Mouse (Mus musculus): ENCODE data around the gene Scarf1. TPM values are rescaled to one million over a fixed set of nuclear protein-coding genes. Genes with fewer than 3 reads are reported as not detected.

Scarf1 gene
- polyA plus RNA-seq, 1 experiment from 2014 or later: 16.3 TPM

DNA sequence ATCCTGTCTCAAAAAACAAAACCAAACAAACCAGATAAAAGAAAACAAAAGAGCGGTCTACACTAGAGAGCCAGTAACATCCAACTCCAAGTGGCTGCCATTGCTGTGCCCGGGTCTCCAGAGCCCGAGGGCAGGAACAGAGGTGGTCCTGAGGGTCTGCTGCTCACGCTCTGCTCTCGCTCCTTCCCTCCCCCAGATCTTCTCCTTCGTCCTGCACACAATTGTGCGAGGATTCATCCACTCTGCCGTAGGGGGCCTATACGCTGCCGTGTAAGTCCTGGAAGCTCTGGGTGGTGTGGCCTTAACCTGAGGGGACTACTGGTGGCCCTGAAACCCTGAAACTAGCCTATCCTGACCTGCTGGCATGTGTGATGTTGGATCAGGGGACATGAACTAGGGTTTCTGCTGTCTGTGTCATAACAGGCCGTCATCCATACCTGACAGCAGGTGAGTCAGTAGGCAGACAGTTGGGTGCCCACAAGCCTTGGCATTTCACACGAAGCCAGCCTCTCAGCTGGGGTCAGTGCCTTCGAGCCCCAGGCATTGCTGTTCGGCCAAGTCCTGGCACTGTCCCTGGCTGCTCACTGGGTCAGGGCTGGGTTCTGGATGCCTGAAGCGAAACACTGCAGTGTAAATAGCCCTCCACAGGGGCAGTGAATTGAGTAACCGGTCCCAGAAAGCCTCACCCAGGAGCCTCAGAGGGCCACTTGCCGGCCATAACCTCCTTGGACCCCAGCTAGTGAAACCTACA is 57.2 kb downstream of the Scarf1 start:
- Histone ChIP-seq H3K9me3 (no peaks in the 10 kb centered on the region), H3K36me3 (no peaks in the 10 kb centered on the region), H3K4me3 (no peak overlapping the region), H3K4me2 (no peak overlapping the region), H3K27me3 (no peaks in the 10 kb centered on the region), H3K9ac (no peak overlapping the region), H3K27ac (no peak overlapping the region), H3K4me1 (peaks cover 41% of the 10 kb centered on the region)
- 88% methylated on average over 17 of the region's 17 CpGs for WGBS
- no peak for ATAC-seq (ENCODE audit: borderline replicate concordance, extremely low read depth, low FRiP score, low TSS enrichment)

DNA sequence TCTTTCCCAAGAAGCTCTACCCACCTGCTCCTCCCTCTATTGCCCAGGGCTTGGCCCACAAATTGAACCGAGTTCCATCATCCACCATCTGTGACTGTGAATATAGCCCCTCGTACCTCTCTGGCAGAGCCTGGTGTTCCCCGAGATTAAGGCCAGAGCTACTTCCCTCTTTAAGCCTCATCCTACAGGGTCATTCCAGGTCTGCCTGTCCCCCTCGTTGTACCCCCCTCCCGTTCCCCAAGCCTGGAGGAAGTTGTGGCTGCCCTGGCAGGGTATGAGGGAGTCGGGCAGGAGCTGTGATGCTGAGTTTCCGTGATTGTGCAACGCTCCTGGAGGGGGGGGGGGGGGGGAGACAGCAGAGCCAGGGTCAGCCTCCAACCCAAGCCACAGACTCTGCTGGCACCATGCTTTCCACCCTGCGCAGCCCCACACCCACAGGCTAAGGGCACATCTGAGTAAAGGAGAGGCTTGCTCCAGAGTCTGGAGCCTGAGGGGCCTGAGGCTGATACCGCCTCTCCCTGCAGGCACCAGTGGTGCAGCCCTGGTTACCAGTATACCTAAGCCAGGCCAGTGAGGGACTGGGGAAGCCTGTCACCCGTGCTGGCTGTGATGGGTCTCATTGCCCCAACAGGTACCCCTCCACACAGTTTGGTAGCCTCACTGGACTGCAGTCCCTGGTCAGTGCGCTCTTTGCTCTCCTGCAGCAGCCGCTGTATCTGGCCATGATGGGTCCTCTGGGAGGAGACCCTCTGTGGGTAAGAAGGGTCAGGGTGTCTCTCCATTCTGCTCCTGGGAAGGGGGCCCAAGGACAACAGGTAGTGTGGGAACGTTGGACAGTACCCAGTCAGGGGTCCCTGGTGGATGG is 58.0 kb downstream of the Scarf1 start:
- no peak overlapping the region for H3K4me3 ChIP-seq
- H3K9me3 ChIP-seq: no peaks in the 10 kb centered on the region
- H3K4me2 ChIP-seq: no peak overlapping the region
- peaks cover 33% of the 10 kb centered on the region for H3K4me1 ChIP-seq
- ATAC-seq (ENCODE audit: borderline replicate concordance, extremely low read depth, low FRiP score, low TSS enrichment): no peak
- H3K27ac ChIP-seq: no peak overlapping the region
- no peak overlapping the region for H3K9ac ChIP-seq
- H3K27me3 ChIP-seq: no peaks in the 10 kb centered on the region
- 54% methylated on average over 12 of the region's 14 CpGs for WGBS
- no peaks in the 10 kb centered on the region for H3K36me3 ChIP-seq

DNA sequence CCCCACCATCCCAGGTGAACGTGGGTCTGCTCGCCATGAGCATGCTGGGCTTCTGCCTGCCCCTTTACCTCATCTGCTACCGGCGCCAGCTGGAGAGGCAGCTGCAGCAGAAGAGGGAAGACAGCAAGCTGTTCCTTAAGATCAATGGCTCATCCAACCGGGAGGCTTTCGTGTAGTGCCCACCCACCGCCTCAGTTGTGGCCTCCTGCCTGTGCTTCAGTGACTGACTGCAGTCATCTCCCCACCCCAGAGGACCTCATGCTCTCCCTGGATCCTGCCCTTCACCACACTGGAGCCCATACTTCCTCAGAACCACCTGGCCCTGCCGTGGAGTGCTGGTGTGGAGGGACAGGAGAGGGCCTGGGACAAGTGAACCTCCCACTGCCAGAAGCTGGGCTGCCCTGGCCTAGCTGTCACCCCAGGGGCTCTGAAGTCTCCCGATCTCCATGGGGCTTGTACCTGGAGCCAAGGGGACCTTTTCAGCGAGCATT is 59.0 kb downstream of the Scarf1 start:
- 6% methylated on average over 10 of the region's 10 CpGs for WGBS
- peak; percentile 15; the same call in 1 of the 2 replicates for ATAC-seq (ENCODE audit: borderline replicate concordance, extremely low read depth, low FRiP score, low TSS enrichment)
- no peaks in the 10 kb centered on the region for H3K9me3 ChIP-seq

DNA sequence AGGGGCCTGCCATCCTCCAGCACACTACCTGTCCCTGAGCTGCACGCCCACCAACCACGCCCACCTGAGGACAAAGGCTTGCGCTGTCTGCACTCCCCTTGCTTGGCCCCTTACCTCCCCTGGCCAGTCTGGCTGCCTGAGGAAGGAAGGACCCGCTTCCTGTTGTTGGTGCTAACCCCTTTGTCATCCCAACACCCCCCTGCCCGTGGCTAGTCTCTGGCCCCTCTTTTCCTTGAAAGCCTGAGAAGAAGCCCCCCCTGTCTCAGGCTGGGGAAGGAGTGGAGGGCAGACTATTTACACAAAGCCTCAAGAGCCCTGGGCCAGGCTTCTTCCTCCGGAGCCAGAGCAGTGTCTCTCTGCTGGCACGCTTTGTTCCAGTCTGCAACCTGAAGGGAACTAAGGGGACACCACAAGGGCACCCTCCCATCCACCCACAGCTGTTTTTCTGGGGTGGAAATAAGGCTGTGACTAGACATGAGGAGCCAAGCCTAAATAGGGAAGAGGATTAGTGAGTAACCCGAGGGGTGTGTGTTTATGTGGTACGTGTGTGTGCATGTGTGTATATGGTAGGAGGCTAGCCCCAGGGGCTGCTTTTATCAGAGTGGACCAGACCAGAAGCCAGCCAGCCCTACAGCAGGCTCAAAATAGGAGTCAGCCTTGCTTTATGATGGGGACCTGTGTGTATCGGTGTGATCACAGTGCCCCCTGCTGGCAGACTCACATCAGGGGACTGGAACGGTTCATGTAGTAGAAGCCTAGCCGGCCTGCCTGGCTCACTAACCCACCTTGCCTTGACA is 59.7 kb downstream of the Scarf1 start:
- H3K27me3 ChIP-seq: no peaks in the 10 kb centered on the region
- no peaks in the 10 kb centered on the region for H3K9me3 ChIP-seq
- H3K36me3 ChIP-seq: no peaks in the 10 kb centered on the region
- H3K4me2 ChIP-seq: peak overlapping the region; percentile 18
- ATAC-seq (ENCODE audit: borderline replicate concordance, extremely low read depth, low FRiP score, low TSS enrichment): peak; percentile 86
- 9% methylated on average over 12 of the region's 12 CpGs for WGBS
- H3K4me3 ChIP-seq: 0 out of 2 replicates have a peak overlapping the region, but pooled peaks have one; percentile 3
- H3K4me1 ChIP-seq: peaks cover 24% of the 10 kb centered on the region
- H3K9ac ChIP-seq: no peak overlapping the region
- H3K27ac ChIP-seq: peak overlapping the region; percentile 68

More for the DNA sequence above, 59.0 kb downstream of the Scarf1 start:
- no peaks in the 10 kb centered on the region for H3K36me3 ChIP-seq
- H3K27ac ChIP-seq: peak overlapping the region; percentile 68
- H3K4me1 ChIP-seq: peaks cover 24% of the 10 kb centered on the region
- H3K4me3 ChIP-seq: 0 out of 2 replicates have a peak overlapping the region, but pooled peaks have one; percentile 3
- H3K4me2 ChIP-seq: peak overlapping the region; percentile 18
- no peak overlapping the region for H3K9ac ChIP-seq
- no peaks in the 10 kb centered on the region for H3K27me3 ChIP-seq

DNA sequence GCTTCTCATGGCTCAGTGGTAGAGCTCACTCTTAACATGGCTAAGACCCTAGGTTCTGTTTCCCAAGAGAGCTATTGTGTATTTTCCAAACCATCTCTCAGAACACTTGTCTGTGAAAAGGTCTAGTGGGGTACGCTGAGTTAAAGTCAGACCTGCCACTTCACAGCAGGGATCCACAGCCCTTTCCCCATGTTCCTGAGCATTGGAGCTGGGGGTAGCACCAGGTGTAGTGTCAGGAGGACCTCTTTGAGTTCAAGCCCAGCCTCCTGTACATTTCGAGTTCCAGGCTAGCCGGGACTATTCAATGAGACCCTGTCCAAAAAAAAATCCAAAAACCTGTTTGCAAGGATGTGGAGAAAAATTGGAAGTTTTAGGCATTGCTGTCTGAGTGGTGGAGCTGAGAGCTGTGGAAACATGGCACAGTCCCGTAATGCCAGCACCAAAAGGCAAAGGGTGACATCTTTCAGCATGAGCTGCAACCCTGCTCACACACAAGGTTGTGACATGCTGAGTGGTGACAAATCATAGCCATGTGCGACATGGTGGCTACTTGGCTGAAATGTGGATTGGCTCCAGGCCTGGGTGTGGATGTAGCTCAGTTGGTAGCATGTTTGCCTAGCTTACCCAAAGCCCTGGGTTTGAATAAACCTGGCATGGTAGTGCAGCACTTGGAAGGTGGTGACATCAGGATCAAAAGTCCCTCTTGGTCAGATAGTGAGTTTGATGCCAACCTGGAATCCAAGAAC is 61.2 kb downstream of the Scarf1 start:
- 77% methylated on average over 5 of the region's 5 CpGs for WGBS
- Histone ChIP-seq H3K4me1 (peaks cover 24% of the 10 kb centered on the region), H3K27me3 (no peaks in the 10 kb centered on the region), H3K9me3 (no peaks in the 10 kb centered on the region), H3K9ac (no peak overlapping the region), H3K4me3 (no peak overlapping the region), H3K27ac (no peak overlapping the region), H3K4me2 (no peak overlapping the region), H3K36me3 (no peaks in the 10 kb centered on the region)
- ATAC-seq (ENCODE audit: borderline replicate concordance, extremely low read depth, low FRiP score, low TSS enrichment): no peak

DNA sequence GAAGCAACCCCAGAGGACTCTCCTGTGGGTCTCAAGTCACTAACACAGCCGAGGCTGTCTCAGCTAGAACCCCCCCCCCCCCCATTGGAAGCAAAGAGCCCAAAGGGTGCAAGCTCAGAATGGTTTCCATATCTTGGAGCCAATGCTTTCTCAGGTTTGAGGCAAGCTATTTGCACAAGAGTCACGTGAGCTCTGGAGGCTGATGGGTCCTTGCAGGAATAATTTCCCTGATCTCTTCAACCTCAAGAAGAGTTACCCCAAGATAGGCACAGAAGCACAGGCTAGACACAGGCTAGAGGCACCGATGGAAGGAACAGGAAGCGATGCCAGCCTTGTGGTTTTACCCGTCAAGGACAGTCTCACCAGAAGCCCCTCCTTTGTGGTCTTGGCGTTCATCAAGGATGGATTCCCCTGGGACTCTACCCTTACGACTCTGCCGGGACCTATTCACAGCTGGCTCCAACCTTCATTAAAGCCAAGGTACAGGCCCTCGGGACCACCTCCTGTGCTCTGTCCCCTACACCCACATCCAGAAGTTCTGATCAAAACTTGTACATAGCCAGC is 62.3 kb downstream of the Scarf1 start:
- peaks cover 24% of the 10 kb centered on the region for H3K4me1 ChIP-seq
- H3K4me3 ChIP-seq: no peak overlapping the region
- no peaks in the 10 kb centered on the region for H3K9me3 ChIP-seq
- H3K27me3 ChIP-seq: no peaks in the 10 kb centered on the region
- H3K4me2 ChIP-seq: no peak overlapping the region
- ATAC-seq (ENCODE audit: borderline replicate concordance, extremely low read depth, low FRiP score, low TSS enrichment): no peak
- H3K9ac ChIP-seq: no peak overlapping the region
- H3K36me3 ChIP-seq: no peaks in the 10 kb centered on the region
- WGBS: 68% methylated on average over 9 of the region's 9 CpGs
- H3K27ac ChIP-seq: no peak overlapping the region

MicroRNA genes within 50 kb of the gene (microRNA counts, 519-probe panel; counts per million panel counts)
- microRNA mmu-miR-22: 3,245 counts per million, percentile 86 among the panel's probes with 10 or more counts

Small RNAs within 50 kb of the gene (microRNA-seq; reads per million reads assigned to microRNA genes)
- gene Mir22: 2,482 reads per million, percentile 84 among the genes with 10 or more reads in this experiment
- not detected for gene Mir3971

Other genes starting within 250 kb of the Scarf1 start
- gene Rpa1, start 165.2 kb upstream of the Scarf1 start, polyA plus RNA-seq (2015; fragmentation: Nextera tagmentation; extraction: Ambion mirVana): 169 and 176 TPM in 2 replicates
- 14.4 and 14.6 TPM in 2 replicates for gene Smyd4, start 165.1 kb upstream of the Scarf1 start, polyA plus RNA-seq (2015; fragmentation: Nextera tagmentation; extraction: Ambion mirVana)
- gene Serpinf1, start 90.8 kb upstream of the Scarf1 start, polyA plus RNA-seq (2015; fragmentation: Nextera tagmentation; extraction: Ambion mirVana): 46.1 and 57.0 TPM in 2 replicates
- gene Serpinf2, start 73.9 kb upstream of the Scarf1 start, polyA plus RNA-seq (2015; fragmentation: Nextera tagmentation; extraction: Ambion mirVana): 0.89 and 4.3 TPM in 2 replicates
- 4.5 and 4.8 TPM in 2 replicates for gene Wdr81, start 58.8 kb upstream of the Scarf1 start, polyA plus RNA-seq (2015; fragmentation: Nextera tagmentation; extraction: Ambion mirVana)
- 15.9 and 18.0 TPM in 2 replicates for gene Tlcd2, start 51.8 kb upstream of the Scarf1 start, polyA plus RNA-seq (2015; fragmentation: Nextera tagmentation; extraction: Ambion mirVana)
- 56.9 and 57.3 TPM in 2 replicates for gene Prpf8, start 26.7 kb upstream of the Scarf1 start, polyA plus RNA-seq (2015; fragmentation: Nextera tagmentation; extraction: Ambion mirVana)
- gene Rilp, start 3.4 kb upstream of the Scarf1 start, polyA plus RNA-seq (2015; fragmentation: Nextera tagmentation; extraction: Ambion mirVana): 0.66 and 0.83 TPM in 2 replicates
- 5.6 and 6.9 TPM in 2 replicates for gene Slc43a2, start 18.2 kb downstream of the Scarf1 start, polyA plus RNA-seq (2015; fragmentation: Nextera tagmentation; extraction: Ambion mirVana)
- gene Pitpna, start 74.6 kb downstream of the Scarf1 start, polyA plus RNA-seq (2015; fragmentation: Nextera tagmentation; extraction: Ambion mirVana): 73.4 and 76.8 TPM in 2 replicates
- gene Inpp5k, start 117.4 kb downstream of the Scarf1 start, polyA plus RNA-seq (2015; fragmentation: Nextera tagmentation; extraction: Ambion mirVana): 26.0 TPM in 2 replicates
- 71.2 and 78.8 TPM in 2 replicates for gene Myo1c, start 137.0 kb downstream of the Scarf1 start, polyA plus RNA-seq (2015; fragmentation: Nextera tagmentation; extraction: Ambion mirVana)
- 113 and 118 TPM in 2 replicates for gene Crk, start 165.7 kb downstream of the Scarf1 start, polyA plus RNA-seq (2015; fragmentation: Nextera tagmentation; extraction: Ambion mirVana)
- gene Ywhae, start 219.3 kb downstream of the Scarf1 start, polyA plus RNA-seq (2015; fragmentation: Nextera tagmentation; extraction: Ambion mirVana): 953 and 961 TPM in 2 replicates

All from lung, embryonic 15.5 days (tissue).